Mouse (Mus musculus): Measurements from ENCODE around the gene Il24.
A peak's percentile ranks its signal among the peaks of the same experiment; 100 is the strongest.

- TF ChIP-seq CTCF (conservative IDR thresholded peaks at IDR 0.05 in 1 of 2, IDR thresholded peaks at IDR 0.05 in 1 of 2; ENCODE audit: low read depth in 2 of 2, low read length in 2 of 2), result no peak
- TF ChIP-seq NRF1 (IDR thresholded peaks at IDR 0.05; ENCODE audit: low read depth, low read length), result no peak
- TF ChIP-seq CHD2 (IDR thresholded peaks at IDR 0.05; ENCODE audit: low read length), result no peak
- TF ChIP-seq PAX5 (IDR thresholded peaks at IDR 0.05; ENCODE audit: low read length), result no peak
- TF ChIP-seq MAX (IDR thresholded peaks at IDR 0.05; ENCODE audit: low read length), result no peak
- no peak for TF ChIP-seq ZKSCAN1 (IDR thresholded peaks at IDR 0.05; ENCODE audit: borderline replicate concordance, low read depth, low read length)
- TF ChIP-seq NELFE (IDR thresholded peaks at IDR 0.05; ENCODE audit: low read depth, low read length), result peak; percentile 8; the same call in 1 of the 2 replicates
These were observed 36.8 kb downstream of the Il24 start for GRCm38 (mm10) chr1:130850405-130850804.

Measured in CH12.LX (cell line).